Mouse (Mus musculus) granulocyte monocyte progenitor cell, adult 5-6 weeks (primary cell): ENCODE data around the gene Dscaml1. TPM values are rescaled to one million over a fixed set of nuclear protein-coding genes. Genes with fewer than 3 reads are reported as not detected.
A peak's percentile ranks its signal among the peaks of the same experiment; 100 is the strongest.

Source experiments
- ATAC-seq: replicated peaks from 2 replicates; pipeline ENCODE4 v1.8.0; 2016; ENCODE audit warnings: mild to moderate bottlenecking, moderate TSS enrichment, inconsistent platforms; ENCODE audit not compliant: poor library complexity, severe bottlenecking
- total RNA-seq, 2 experiments: library from RNA; stranded (forward) in 1 of 2; stranded (reverse) in 1 of 2; fragments of 200-712, 200-1000 nt in 1 of 2; fragments of >200 nt in 1 of 2; fragmentation: Nextera tagmentation in 1 of 2; gene quantifications; 2 replicates each; pipeline ENCODE4 v1.2.3; 2014 to 2017

The Dscaml1 gene
- total RNA-seq, 2 experiments from 2014 or later = not detected

DNA sequence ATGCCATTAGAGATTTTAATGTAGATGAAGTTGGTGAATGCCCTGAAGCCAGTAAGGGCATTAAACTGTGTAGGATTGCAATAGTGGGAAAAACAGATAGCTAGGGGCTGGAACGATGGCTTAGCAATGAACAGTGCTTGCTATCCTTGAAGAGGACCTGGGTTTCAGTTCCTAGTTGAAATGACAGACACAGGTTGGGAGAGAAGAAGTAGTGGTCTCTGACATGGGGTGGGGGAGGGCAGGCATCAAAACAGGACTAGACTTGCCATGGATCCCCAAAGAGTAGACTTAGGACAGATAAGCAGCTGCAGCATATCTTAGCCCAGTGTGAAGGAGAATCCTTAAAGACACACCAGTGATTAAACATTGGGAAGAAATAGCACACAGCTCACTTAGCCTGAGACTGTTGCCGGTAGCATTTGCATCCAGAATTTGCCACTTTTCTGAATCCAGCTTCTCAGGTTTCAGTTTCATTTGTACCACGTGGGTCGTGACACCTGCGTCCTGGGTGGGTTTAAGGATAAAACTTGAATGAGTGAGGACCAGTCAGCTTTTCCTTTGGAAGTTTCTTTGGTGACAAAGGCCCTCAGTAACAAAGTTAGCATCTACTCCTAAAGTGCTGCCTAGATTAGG, 75.0 kb downstream of the Dscaml1 start:
- peak; percentile 59 for ATAC-seq

DNA sequence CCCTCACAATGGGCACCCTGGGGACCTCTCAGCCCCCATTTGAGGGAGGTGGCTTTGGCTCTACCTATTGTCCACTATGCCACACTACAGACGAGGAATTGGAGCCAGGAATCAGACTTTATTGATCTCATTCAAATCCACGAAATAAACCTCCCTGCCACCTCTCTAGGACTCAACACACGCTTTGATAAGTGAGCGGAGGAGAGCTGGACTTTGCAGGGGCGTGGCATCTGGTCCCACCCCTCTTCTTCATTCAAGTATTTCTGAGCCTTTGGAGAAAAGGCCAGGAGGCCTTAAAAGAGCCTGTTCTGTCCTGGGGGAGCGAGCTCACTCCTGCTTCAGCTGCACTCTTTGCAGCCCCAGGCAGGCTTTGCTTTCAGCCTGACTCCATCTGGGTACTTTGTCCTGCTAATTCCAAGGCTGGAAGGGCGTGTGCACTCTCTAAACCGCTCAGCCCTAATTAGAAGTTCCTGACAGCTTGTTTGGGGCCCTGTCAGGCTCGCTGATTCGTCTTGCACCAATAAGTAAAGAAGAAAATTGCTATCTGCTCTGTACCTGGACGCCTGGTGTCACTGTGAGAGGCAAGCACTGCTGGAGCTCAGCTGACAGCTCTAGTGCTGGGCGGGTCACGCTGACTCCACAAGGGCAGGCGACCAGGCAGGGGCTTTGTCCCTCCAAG, 75.7 kb downstream of the Dscaml1 start:
- no peak for ATAC-seq

DNA sequence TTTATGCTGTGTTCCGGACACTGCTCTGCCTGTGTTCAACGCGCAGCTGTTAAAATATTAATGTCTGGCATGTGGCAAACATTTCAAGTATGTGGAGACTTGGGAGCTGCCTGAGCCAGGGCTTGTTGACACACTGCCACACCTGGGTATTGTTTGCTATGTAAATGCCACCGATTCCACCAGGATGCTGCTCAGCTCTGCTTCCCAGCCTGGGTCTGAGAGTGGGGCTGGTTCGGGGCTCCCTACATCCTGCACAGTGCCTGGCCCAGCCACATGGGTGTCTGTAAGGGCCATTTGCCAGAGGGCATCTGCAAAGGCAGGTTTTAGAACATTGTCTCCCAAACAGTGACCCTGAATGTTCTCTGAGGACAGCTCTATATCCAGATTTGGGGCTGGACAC, 78.5 kb downstream of the Dscaml1 start:
- no peak for ATAC-seq

DNA sequence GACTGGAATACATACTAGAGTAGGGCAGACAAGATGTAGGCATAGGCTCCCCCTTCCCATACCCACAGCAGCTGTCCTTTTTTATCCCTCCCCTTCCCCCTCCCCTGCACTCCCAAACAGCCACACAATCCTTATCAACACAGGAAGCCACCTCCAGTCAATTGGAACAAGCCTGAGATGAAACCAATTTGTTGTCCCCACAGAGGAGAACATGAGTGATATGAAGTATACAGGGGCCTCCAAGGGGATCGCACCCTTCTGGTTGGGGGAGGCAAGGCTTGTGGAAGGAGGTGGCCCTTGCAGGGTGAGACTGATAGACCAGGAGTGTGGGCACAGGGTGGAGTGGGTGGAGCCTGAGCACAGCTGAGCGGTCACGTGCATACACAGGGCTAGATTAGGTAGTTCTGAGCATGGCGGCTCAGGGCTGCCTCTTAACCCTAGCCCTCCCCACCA, 79.1 kb downstream of the Dscaml1 start:
- ATAC-seq = no peak

DNA sequence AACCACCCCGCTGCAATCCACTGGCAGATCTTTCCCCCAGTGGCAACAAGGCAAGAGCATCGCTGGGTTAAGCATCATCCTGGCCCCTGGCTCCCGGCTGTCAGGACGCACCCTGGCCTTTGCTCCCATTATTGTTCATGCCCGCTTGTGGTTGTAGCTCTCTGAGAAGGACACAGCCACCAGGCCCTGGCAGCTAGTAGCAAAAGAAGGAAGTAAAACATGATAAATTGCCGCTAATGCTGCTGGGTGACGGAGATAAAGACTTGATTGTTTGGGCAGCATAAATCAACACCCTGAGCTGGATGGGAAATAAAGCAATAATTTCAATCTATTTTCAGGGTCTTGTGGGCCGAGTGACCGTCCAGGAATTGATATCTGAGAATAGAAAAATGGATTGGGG, 81.1 kb downstream of the Dscaml1 start:
- peak; percentile 59 for ATAC-seq

DNA sequence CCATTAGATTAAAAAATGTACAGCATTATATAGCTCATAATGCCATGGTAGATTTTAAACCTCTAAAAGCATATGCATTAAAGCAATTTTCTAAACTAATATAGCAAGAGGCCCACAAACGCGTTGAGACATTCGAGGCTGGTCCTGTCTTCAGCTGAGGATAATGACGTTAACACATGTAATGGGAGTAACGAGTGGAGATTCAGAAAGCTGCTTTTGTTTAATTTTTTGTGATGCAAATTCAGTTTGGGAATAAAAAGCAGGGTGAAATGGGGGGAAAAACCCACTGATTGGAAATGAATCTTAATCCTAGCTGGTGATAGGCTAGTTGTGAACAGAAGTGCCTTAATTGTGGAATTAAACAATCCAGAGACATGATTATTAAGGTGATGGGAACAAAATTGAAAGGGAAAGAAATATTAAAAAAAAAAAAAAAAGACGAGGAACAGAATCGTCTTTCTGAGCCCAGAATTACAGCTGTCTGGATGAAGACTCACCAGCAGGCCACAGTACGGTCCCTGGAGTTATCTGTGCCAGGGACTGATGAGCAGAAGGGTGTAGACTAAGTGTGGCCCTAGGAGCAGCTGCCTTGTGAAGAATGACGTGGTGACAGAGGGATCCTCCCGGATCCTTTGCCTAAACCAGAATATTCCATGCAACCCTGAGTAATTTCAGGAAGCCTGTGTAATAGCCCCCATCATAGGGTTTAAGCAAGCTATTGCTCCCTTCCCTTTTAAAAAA, 84.5 kb downstream of the Dscaml1 start:
- ATAC-seq = no peak

DNA sequence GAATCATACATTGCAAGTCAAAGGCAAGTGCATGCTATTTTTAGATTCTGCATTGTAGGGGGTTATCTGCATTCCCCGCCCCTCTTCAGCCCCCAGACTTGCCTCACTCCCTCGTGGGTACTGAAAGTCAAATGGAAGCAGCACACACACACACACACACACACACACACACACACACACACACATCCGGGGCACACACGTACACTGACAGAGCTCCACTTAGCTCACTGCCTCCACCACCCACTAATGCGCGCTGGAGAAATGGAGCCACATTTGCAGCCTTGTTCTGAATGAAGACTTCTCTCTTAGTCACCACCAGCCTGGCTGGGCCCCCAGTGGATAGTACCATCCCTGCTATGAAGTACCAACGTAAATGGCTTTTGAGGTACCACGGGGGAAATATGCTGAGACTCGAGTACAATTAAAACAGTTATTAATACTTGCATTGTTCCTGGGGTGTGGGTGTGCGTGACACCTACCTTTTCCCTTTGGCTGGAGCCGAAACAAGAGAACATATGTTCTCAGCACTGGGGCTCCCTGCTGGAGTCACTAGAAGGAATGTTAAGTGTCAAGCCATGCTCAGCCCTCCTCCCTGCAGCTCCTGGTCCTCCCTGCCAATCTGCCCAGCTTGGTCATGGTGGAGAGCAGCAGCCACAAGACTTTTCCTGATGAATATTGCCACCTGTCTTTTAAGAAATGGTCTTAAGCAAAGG, 91.7 kb downstream of the Dscaml1 start:
- no peak for ATAC-seq

DNA sequence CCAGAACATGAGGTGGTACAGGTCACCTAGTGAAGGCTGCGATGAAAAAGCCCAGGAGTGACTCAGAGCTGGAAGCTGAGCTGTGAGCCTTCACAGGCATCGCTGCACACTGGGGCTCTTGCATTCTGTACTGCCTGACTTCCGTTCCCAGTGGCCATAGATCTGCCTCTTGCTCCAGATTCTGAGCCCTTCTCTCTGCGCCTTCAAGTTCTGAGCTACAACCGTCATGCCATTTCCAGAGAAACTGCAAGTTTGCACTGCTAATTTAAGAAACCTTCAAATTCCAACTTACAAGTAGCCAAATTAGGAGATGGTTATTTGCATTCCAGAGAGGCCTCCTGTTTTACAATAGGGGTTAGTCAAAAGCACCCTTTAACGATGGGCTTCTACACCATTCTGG, 93.4 kb downstream of the Dscaml1 start:
- ATAC-seq = no peak

DNA sequence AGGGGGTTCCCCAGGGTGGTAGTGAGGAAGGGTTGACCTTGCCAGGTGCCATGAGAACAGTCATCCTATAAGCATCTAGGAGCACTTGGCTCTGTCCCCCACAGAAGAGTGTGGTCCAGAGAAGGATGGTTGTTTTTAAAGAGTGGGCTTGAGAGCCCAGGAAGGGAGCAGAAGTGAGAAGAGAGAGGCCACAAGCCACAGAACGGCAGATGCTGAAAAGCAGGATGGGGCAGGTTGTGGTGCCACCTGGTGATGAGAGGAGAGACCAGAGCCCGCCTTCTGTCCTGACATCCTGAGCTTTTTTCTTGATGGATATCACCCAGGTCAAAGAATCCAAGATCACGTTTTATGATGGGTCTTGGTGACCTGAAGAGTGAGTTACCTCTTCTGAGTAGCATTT, 96.4 kb downstream of the Dscaml1 start:
- no peak for ATAC-seq

DNA sequence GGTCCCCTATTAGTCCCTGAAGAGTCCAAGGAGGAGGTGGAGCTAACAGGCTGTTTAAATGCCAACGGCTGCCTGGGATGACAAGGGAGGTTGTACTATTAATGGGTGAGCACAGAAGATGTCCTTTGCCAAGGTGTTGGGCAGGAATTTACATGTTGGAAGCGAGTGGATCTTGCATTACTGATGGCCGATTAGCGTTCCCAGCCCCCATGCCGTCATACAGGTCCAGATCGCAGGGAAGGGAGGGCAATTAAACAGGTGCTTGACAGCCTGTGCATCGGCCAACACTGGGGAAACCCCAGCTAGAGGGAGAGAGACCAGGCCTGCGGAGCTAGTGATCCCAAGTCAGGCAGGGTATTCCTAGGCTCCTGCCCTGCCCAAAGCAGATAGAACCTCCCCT, 98.1 kb downstream of the Dscaml1 start:
- no peak for ATAC-seq

DNA sequence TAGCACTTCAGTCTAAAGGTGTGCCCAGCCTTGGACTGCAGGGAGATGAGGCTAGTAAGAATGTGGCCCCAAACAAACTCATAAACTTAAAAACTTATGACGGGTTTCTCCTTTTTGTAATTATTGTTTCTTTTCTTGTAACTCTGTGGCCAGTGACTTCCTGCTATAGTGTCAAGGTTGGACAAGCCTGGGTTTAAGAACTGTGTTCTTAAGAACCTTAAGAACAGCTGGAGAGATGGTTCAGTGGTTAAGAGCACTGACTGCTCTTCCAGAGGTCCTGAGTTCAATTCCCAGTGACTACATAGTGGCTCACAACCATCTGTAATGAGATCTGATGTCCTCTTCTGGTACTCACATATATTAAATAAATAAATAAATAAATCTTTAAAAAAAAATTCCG, 106.8 kb downstream of the Dscaml1 start:
- ATAC-seq = no peak

DNA sequence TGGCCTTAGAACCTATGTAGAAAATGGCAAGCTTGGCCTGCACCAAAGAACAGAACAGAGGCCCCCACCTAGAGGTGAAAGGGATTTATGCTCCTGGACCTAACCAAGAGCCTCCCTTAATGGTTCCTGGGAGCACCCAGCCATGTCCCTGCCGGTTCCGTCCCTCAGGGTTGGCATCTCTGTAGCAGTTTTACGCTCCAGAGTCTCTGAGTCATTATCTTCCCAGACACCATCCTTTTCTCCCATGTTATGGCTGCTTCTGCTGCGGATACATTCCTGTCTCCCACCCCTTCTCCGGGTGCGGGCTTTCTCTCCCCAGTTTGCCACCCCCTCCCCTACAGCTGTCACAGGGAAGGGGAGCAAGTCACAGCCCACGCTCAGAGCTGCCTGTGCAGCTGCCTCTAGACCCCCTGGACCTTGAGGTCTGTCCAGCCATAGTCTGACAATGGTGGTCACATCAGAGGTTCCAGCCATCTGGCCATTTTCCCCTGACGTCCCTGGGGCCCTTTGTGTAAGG, 108.1 kb downstream of the Dscaml1 start:
- ATAC-seq = no peak

DNA sequence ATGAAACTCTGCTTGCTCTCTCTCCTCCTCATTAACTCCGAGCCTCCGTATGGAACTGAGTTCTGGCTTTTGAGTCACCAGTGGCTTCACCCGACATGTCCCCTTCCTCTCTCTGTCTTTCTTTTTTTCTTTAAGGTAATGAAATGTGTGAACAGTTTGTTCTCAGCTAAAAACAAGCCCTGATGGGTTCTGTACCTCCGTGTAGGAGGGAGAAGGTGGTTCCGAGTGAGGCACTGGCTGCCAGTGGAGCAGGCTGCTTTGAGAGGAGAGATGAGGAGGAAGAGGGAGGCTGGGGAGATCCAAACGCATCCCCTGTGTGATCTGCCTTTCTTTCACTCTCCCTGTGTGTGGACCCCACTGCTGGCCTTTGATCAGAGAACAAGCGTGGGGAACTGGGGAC, 111.2 kb downstream of the Dscaml1 start:
- ATAC-seq = no peak

DNA sequence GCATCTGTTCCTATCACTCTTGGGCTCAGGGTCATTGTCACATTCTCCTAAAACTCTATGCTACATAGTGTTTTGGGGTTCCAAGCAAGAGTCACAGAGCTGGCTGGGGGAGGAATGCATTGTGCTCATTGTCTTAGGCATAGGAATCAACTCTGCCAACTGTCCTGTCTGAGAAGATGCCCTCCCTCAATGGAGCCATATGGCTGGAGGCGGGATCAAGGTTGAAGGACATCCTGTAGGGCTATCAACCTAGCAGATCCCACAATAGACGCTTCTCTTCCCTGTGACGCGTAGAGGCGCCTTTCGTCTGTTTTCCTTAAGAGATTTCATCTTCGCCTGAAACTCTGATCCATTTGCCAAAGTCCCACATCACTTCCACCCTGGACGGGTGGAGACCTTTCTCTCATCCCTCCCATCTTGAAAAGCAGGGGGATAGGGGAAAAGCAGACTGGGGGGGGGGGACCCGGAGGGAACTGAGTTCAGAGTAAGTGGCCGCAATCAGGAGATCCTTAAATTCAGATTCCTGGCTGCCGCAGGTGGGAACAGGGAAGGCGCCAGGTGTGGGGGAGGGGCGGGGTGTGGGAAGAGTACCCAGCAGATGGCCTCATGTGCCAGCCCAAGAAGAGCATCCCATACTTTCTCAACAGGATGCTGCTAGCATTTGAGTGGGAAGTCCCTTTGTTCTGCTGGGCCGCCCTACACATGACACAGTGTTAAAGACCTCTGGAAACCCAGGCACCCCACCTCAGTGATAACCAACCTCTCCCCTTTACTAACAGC, 113.0 kb downstream of the Dscaml1 start:
- ATAC-seq = no peak

DNA sequence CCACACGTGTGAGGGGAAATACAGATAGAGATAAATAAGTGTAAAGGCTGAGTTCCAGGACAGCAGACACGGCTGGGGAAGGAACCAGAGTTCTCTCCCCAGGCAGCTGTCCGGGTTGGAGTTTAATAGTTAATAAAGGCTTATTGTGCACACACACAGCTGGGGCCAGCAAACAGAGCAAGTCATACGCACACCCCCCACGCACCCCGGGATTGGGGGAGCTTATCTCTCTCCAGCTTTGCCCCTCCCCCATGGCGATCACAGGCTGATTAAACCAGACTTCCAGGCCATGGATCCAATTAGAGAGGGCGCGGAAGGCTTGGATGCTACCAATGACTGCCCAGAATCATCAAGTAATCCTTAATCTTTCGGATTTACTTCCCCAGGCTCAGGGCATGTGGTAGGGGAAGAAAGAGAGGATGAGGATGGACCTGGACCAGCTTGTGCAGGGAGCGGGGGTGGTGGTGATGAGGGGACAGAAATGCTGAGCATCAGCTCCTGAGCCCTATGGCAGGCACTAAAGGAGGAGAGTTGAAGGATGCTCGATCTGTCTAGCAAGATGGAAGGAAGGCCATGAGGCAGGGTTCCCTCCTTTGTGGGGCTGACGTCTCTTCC, 119.7 kb downstream of the Dscaml1 start:
- ATAC-seq = no peak

DNA sequence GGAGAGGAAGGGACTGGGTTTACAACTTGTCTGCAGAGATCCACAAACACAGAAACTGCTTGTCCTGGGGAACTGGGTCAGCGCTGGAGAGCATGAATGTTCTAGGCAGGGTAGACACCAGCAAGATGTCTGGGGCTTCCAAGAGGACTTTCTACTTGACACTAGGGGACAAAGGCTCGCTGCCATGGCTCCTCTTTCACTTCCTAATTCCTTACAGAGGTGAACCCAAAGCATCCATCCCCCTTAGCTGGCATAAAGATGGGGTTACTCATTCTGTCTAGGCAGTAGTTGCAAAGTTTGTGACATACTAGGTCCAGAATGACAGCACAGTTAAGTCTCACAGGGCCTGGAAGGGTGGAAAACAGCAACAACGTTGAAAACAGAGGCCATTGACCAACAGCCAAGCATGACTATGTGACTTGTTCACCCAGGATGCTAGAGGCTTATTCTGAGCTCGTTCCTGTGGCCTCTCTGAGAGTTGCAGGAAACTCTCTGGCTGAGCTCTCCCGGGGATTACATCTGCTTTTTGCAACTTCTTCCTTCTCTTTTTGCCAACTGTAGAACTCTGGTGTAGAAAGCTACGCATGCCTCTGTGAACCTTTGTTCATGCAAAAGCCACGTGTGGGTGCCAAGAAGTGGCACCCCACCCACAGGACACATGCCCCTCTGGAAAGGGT, 120.6 kb downstream of the Dscaml1 start:
- peak; percentile 79 for ATAC-seq

DNA sequence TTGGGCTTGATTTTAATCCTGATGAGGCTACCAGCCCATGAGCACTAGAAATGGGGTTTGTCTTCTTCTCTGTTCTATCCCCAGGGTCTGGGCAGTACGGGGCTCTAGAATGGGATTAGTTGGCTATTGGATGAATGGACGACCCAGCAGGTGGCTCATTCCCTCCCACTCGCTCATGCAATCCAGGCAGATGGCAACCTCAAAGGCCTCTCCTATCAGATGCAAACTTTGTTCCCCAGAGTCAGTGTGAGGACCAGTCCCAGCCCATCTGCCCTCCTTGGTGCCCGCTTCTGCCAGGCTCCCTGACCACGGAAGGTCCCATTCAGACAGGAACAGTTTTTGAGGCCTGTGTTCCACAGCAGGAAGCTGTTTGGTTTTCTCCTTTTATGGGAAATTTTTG, 123.4 kb downstream of the Dscaml1 start:
- no peak for ATAC-seq

DNA sequence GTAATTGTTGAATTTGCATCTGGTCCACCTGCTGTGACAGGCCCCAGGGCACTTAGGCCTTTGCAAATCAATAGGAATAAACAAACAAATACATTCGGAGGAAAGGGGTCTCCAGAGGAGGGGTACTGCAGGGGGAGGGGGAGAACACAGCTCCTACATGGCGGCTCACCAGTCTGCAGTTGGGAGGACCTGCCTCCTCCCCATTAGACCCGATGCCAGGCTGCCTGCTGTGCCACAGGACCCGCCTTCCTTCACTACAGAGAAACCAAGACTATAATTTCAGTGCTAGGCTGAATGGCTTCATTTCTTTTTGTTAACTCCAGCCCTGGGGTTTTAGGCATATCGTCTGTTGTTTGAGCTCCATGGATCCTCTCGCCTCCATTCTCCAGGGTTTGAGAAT, 123.8 kb downstream of the Dscaml1 start:
- ATAC-seq = no peak

DNA sequence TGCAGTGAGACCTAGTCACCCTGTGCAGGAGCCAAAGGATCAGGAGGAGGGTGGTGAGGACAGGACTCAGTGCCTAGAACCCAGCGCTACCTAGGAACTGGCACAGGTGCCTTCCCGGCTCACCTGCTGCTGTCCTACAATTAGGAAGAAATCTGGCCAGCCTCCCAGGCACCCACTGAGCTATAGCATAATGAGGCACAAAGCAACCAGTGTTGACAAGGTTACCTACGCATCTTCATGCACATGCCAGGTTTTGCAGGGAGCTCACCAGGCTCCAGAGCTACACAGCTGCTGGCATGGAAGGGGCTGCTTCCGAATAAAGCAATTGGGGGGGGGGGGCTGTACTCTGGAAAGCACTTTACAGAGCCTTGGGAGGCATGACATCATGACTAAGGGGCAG, 124.2 kb downstream of the Dscaml1 start:
- ATAC-seq = no peak
